Mouse (Mus musculus) 416B (cell line): ENCODE results near the gene Hvcn1.
"Not testable (repeated sequence)": the region's sequence is repeated elsewhere in the genome, so short reads cannot be mapped to it uniquely, and the experiment has no call there.

ENCODE experiments used
- DNase-seq: peaks from one replicate; pipeline ENCODE4 v3.0.0; 2011; ENCODE audit warnings: low read depth

Gene Hvcn1

DNA sequence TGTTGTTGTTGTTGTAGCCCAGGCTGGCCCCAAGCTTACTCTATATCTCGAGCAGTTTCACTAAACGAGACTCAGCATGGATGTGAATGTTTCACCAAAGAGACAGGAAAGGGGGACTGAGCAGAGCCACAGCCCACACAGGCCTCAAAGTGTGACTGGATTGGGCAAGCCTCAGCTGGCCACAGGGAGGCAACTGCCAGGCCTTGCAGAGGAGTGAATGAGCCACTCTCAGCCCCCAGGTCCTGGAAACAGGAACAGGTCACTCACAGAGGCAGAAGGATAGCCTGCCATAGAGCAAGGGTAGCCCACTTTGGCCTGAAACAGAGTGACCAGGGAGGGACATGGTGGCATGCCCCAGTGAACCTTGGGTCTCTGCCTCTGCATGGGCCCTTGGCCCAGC, 2.4 kb upstream of the Hvcn1 start:
- peak; percentile 42 for DNase-seq

DNA sequence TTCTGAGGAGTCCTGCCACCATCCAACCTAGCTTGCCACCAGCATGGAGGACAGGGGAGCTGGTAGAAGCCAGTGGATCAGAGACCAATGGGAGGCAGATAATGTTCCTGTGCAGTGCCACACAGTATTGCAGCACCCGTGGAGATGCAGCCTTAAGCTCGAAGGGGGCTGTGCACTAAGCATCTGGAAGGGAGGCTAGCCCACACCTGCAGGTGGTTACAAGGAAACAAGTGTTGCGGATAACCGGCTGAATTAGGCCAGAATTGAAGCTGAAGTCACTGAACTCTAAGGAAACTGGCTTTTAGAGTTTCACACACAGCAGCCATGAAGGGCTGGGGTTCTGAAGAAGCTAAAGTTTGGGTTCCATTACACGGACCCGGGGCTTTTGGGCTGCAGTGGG, 2.3 kb downstream of the Hvcn1 start:
- no peak for DNase-seq

DNA sequence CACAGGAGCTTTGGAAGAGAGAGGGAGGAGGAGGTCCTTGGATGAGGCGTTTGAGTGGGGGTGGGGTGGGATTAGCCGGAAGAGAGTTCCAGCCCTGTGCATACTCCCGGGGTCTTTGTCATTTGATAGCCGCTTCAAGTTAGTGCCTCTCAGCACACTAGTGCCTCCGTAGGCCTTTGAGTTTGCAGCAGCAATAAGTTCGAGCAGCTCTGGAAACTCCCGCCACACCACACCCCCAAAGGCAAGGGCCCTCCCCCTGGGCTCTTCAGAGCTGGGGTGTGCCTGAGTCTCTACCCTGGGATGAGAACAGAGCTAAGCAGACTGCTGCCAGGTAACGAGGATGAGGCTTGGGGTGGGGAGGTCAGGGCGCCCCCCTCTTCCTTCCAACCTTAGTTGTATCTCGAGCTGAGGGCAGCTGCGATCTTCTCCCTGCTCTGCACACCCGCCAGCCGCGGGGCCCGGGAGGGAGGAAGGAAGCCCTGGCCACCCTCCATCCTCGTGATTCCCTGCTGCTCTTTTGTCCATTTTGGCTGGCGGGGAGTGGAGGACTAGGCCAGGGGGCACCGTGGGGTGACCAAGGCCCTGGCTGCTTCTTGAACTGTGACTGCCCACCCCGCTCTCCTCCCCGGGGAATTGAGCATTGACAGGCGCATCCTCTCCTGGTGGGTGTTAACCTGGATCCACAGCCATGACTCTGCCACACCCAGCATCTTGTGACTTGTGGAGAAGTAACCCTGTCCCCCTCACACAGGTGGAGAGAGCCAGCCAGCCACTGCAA, 3.2 kb downstream of the Hvcn1 start:
- peak; percentile 68 for DNase-seq

DNA sequence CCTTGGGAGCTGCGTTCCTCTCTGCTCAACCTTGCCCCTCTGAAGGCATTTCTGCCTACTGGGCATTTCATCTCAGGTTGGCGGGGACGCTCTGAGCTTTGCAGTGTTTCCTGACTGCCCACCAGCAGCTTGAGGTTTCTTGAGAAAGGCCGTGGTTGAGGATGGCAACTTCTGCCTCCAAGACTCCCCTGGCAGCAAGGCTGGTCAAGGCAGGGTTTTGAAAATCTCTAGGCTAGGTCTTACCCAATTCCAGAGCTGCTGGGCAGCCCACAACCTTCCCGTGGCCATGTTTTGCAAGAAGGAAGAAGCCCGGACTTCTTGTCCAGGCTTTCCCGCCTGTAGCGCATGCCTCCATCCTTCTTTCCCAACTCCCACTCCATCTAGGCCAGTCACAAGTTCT, 4.3 kb downstream of the Hvcn1 start:
- DNase-seq, result peak; percentile 70

DNA sequence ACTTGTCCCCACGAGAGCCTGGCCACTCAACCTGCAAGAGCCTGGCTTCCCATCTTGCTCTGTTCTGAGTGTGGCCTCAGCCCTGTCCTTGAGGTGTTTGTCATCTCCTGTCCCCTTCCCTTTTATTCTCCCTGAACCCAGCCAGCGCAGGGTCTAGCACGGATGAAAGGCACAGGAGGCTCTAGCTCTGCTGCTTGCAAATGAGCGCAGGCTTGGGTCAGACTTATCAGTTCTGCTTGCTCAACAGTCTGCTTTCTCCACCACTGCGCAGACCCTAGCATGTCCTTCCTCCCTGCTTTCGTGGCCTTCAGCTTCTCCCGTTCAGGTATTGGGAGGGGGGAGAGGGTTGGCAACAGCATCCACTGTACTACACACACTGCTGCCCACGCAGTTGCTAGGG, 5.5 kb downstream of the Hvcn1 start:
- DNase-seq, result no peak

DNA sequence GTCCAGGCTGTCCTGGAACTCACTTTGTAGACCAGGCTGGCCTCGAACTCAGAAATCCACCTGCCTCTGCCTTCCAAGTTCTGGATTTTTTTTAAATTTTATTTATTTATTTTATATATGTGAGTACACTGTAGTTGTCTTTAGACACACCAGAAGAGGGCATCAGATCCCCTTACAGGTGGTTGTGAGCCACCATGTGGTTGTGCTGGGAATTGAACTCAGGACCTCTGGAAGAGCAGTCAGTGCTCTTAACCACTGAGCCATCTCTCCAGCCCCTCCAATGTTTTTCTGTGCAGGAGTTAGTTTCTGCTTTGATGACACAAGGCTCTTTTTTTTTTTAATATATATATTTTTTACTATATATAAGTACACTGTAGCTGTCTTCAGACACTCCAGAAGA, 6.2 kb downstream of the Hvcn1 start:
- DNase-seq, result not testable (repeated sequence)

DNA sequence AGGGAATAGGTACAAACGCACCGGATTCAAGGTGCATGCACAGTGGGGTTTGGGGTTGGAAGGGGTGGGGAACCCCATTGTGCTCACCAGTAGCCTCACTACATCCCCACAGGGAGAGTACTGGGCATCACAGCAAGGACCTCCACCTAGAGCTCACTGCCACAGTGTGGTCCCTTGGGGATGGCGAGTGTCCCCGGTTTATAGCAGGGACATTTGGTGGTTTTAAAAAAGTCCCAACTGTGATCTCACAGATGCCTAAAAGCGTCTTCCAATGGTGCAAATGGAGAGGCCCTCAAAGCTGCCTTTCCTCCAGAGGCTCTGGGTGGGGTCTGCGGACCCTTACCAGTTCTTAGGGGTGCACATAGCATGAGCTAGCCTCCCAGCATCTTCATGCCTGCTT, 7.3 kb downstream of the Hvcn1 start:
- no peak for DNase-seq

DNA sequence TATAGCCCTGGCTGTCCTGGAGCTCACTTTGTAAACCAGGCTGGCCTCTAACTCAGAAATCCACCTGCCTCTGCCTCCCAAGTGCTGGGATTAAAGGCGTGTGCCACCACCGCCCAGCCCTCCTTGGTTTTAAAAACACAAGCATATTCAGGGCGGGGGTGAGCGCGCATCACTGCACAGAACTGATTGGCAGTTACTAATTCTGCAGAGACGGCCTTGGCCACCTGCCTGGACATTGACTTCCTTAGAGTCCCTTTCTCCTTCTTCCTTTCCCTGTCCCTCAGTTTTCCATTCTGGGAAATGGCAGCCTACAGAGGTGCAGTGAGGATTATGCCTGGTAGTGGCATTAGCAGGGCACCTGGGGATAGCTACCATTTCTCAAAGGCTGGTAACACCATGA, 11.0 kb downstream of the Hvcn1 start:
- DNase-seq, result no peak

DNA sequence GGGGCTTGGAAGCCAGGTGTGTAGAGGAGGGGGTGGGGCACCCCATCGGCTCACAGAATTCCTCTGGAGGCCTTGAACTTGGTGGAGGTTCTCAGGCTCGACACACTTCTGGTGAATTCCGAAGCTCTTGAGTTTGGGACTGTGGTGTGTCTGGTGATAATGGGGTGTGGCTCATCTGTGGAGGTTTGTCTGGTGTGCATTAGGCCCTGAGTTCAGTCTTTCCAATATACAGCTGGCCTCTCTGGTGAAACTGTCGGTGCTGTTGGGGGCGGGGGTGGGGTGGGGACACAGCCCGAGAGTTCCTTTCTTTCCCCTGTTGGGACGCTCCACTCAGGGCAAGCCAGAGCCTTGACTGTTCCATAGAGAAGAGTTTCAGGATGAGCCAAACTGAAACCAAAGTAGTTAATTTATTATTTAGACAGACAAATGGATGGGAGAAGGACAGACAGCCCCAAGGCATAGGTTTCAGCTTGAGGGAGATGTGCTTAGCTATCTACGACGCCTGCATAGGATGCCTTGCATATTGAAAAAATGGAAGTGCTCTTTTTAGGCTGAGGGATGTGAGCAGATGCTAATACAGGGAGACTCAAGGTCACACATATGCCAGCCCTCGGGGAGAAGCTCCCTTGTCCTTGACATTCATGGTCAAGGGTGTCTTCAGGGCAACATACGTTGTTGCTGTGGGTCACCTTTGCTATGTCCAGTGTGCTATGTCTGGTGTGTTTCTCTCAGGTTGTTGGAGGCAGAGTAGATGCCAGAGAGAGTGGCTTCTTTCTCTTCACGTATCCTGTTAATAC, 11.7 kb downstream of the Hvcn1 start:
- no peak for DNase-seq

DNA sequence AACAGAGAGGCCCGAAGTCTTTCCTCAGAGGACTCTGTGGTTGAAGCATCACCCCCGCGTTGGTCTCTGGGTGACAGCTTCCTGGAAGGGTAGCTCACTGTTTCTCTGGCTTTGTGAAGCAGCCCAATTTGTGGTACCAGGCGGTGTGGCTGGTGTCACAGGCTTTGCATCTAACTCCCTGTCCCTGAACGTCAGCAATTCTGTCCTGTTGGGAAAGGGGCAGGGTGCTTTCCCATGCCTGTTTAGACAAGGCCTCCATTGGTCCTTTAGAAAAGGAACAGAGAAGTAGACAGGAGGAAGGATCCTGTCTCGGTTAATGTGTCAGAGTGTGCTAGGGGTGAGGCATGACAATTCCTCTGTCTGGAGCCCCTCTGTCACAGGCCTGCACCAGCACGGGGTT, 12.3 kb downstream of the Hvcn1 start:
- DNase-seq, result no peak

DNA sequence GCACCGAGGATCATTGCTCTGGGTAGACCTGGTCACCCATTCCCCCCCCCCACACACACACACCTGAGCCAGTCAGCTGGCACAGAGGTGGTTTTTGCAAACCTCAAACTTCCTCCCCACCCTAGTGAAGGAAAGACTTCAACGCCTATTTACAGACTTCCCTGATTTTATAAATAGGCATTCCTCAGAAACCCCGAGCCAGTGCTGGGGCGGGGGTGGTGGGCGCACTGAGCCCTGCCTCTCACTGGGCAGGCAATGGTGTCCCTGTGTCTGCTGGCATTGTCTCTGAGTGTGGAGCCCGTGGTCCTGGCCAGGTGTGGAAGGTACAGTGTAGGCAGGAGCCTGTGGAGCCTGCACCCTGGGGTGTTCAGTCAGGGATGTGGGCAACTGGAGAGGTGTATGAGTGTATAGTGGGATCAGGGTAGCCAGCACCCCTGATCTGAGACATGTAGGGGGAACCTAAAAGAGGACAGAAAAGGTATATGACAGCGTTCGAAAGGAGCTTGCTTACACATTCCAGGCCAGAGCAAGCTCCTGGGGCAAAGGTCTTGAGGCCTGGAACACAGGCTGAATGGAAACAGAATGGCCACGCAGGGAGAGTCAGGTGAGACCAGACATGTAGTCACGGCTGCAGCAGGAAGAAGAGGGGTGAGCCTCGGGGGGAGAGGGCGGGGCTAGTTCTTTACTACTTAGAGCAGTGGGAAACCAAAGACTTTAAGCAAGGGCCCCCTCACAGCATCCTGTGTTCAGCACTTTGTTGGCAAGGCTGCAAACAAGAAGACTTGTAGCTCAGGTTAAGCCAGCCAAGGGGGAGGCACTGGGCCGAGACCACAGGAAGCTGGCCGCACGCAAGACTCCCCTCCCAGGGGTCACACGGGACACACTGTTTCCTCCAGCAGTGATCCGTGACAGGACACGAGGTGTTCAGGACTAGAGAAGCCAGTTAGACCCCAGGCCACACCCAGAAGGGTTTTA, 13.3 kb downstream of the Hvcn1 start:
- DNase-seq, result peak; percentile 71

DNA sequence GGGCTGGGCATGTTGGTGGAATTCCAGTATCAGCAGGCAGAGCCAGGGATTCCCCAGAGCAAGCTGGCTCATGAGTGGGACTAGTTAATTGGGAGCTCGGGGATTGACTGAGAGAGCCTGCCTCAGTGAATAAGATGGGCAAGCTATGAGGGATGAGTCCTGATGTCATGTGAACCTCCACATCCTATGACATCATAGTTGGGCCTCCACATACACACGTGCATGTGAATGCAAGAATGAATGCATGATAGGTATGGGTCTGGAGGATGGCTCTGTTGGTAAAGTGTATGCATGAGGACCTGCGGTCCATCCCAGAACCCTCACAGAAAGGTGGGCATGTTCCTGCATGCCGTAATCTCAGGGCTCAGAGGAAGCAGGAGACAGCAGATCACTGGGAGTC, 14.5 kb downstream of the Hvcn1 start:
- DNase-seq, result no peak

DNA sequence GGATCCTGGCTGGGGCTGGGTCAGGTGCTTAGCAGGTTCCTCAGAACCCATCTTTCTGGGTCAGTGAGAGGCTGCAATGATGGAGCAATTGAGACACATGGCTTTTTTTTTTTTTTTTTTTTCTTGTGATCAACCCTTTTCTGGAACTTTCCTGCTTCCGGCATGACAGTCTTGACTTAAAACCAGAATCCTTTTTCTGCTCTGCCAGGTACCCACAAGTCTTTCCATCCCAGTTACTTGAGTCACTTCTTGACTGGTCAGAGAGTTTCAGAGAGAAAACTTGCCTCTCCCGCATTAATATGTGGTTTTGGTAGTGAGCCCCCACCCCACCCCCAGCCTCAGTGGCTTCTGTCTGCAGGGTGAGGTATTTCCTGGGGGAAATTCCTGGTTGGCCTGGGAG, 17.7 kb downstream of the Hvcn1 start:
- no peak for DNase-seq

DNA sequence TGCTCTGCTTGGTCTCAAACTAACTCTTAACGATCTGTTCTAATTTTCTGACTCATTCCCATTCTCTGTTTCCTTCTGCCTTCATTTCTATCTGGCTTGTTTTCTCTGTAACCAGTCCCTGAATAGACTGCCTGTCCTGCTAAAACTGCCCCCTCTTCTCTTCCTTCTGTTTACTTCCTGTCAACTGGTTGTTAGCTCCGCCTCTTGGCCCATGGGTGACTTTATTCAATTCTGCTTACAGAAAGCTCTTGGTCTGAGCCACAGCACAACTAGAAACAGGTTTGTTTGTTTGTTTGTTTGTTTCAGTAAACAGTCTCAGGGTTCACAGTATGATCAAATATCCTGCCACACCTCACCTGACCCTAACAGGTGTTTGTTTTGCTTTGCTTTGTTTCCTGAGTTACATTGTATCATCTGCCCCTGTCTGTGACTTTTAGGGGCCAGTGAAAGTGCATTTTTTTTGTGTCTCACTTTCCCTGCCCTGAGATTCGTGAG, 21.7 kb downstream of the Hvcn1 start:
- DNase-seq, result no peak

DNA sequence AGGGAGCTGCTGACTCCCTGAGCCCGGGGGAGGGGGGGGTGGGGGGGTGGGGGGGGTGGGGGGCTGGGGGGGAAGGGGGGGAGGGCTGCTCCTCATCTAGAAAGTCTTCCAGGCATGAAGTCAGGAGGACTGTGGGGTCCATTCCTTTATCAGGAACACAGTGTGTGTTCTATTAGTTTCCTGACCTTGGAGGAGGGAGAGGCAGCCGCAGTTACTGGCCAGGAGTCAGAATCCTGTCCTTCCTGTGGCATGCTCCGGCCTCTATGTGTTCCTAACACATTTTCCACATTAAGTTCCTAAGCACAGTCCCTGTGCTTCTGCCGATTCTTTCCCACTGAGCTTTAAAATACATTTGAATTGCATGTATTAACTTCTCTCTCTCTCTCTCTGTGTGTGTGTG, 22.2 kb downstream of the Hvcn1 start:
- no peak for DNase-seq

DNA sequence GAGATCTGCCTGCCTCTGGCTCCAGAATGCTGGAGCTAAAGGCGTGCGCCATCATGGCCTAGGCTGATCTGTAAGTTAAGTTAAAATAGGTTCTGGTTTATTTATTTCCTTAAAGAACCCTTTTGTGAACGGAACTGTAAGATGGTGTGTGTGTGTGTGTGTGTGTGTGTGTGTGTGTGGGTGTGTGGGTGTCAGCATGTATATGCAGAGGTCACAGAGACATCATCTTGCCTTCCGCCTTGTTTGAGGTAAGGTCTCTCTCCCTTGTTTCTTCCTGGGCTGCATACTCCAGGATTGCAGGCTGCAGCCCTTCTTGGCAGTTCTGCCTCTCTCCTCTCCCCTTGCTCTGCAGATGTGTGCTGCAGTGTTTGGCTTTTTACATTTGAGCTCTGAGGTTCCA, 24.2 kb downstream of the Hvcn1 start:
- DNase-seq, result no peak

DNA sequence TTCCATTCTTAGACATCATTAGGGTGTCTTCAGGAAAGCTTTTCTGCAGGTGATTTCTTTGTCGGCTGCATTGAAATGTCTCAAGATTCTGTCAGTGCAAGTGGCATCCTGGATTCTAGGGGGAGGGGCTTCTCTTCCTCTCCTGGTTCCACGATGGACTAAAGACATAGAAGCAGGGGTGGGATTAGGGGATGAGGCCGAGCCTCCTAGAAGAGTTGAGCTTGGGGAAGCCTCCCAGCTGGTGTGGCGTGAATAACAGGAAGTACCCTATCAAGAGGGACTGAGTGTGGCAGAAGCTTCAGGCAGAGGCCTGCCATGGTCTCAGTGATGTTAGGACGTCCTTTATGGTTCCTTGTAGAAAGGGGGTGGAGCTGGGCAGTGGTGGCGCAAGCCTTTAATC, 24.8 kb downstream of the Hvcn1 start:
- DNase-seq, result no peak

DNA sequence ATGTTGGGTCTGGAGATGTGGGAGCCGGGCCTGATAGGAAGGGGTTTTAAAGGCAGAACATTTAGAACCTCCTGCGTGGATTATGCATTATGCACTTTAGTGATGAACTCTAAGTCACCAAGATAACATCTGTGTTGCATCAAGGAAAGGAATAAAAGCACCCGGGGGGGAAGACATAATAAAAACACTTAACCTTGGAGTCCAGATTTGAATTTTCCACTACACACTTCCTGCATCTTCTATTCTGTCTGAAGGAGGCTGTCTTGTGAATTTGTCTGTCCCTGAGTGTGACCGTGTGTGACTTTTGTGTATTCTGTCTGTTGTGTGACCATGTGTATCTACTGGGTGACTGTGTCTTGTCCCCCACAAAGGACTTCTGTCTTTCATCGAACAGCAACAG, 25.4 kb downstream of the Hvcn1 start:
- DNase-seq, result no peak

DNA sequence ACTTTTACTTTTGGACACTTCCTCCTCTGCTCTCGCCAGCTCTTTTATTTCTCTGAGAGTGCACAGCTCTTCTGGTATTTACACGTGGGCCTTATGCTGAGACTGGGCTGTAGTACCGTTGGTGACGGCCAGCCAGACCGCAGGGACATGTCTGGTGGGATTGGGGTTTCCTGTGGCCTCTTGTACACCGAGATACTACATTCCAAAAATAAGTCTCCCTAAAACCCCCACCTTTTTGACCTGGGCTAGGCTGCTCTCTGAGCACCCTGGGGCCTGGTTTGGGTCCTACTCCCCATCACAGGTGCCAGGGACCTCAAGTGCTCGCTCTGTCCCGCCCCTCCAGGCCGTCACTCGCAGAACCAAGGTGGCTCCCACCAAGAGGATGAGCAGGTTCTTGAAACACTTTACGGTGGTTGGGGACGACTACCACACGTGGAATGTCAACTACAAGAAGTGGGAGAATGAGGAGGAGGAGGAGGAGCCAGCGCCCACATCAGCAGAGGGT, 26.5 kb downstream of the Hvcn1 start:
- DNase-seq, result peak; percentile 87

DNA sequence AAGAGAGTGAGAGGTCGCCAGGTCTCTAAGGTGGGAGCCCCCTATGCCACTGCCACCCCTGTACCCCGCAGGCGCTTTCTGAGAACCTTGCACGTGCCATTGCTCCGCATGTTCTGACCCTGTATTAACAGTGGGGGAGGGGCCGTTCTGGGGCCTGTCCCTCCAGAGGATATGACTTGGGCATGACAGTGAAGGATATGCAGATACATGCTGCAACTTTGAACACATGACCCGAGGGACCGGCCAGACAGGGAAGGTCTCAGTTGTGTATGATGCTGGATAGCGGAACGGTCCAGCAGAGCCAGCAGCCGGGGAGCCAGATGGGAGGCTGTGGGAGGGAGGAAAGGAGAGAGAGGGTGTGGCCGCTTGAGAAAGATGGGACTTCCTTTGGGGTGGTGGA, 27.1 kb downstream of the Hvcn1 start:
- DNase-seq, result peak; percentile 51

DNA sequence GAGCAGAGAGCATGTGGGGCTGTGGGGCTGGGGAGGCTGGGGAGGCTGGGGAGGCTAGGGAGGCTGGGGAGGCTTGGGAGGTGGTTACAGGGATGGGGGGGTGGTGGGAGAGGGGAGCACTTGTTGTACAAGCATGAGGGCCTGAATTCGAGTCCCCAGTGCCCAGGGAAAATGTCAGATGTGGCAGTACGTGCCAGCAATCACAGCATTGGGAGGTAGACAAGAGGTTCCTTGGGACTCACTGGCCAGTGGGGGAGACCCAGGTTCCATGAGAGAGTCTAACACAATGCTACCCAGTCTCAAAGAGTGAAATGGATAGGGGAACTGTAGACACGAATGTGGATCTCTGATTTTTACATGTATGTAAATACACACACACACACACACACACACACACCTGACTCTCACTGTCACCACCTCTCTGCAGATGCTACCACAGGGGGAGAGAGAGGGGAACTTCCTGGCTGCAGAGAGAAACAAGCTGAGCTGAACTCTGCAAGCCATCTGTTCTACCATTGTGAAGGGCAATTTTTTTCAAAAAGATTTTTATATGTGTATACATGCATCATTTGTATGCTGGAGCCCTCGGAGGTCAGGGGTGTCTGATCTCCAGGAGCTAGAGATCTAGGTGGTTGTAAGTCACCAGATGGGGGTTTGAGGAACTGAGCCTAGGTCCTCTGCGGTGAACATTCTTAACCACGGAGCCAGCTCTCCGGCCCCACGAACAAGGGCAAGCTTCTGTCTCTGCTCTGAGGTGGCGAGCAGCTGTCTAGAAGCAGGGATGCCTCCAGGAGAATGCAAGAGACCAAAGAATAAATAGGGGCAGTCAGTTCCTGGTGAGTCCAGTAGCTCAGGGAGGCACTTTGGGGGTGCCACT, 28.0 kb downstream of the Hvcn1 start:
- peak; percentile 75 for DNase-seq
